Mouse (Mus musculus) cortical plate, adult 2 months (tissue): ENCODE results near the gene Supt3.

Source experiments
- CTCF ChIP-seq: fragments of 200-500 bp; IDR thresholded peaks from 2 replicates; pipeline ENCODE4 v1.5.1; 2011; ENCODE audit warnings: mild to moderate bottlenecking, control low read depth, low read length; ENCODE audit not compliant: insufficient read depth; ENCODE audit errors: extremely low read depth
- POLR2A ChIP-seq: fragments of 200-500 bp; IDR thresholded peaks from 2 replicates; pipeline ENCODE4 v1.6.1; 2011; ENCODE audit warnings: mild to moderate bottlenecking, low read length, control low read depth; ENCODE audit not compliant: insufficient read depth; ENCODE audit errors: extremely low read depth

GRCm38 (mm10) chr17:44770871-44771270 is 6.1 kb upstream of the Supt3 start:
- no peak for TF ChIP-seq POLR2A
- TF ChIP-seq CTCF, result no peak
